Mouse (Mus musculus) hindbrain, embryonic 16.5 days (tissue): ENCODE results near the gene Aurkb. TPM values are rescaled to one million over a fixed set of nuclear protein-coding genes. Genes with fewer than 3 reads are reported as not detected.

Experiments used
- polyA plus RNA-seq: library from polyadenylated mRNA; unstranded; fragments of >200 nt; fragmentation: Nextera tagmentation; extraction: Ambion mirVana; gene quantifications from 2 replicates; pipeline ENCODE4 v1.2.1, GENCODE M21; 2015

The Aurkb gene
- polyA plus RNA-seq, 1 experiment from 2014 or later = 26.9 TPM

Other genes with a start within 250 kb of the Aurkb start
- 109 and 112 TPM in 2 replicates for gene Ndel1, start 173.8 kb upstream of the Aurkb start, polyA plus RNA-seq
- 0.04 TPM in 1 of 2 replicates, not detected in the other for gene Rnf222, start 157.1 kb upstream of the Aurkb start, polyA plus RNA-seq
- gene Rpl26, start 144.1 kb upstream of the Aurkb start, polyA plus RNA-seq = 487 and 500 TPM in 2 replicates
- gene Odf4, start 118.6 kb upstream of the Aurkb start, polyA plus RNA-seq = 0.34 and 0.67 TPM in 2 replicates
- 27.2 and 33.9 TPM in 2 replicates for gene Arhgef15, start 88.2 kb upstream of the Aurkb start, polyA plus RNA-seq
- 2.3 and 3.4 TPM in 2 replicates for gene Slc25a35, start 77.5 kb upstream of the Aurkb start, polyA plus RNA-seq
- 30.0 and 36.9 TPM in 2 replicates for gene Rangrf, start 70.5 kb upstream of the Aurkb start, polyA plus RNA-seq
- gene Pfas, start 37.2 kb upstream of the Aurkb start, polyA plus RNA-seq = 12.9 and 16.4 TPM in 2 replicates
- 62.9 and 66.0 TPM in 2 replicates for gene Ctc1, start 29.7 kb upstream of the Aurkb start, polyA plus RNA-seq
- gene Borcs6, start 14.1 kb downstream of the Aurkb start, polyA plus RNA-seq = 18.1 and 20.9 TPM in 2 replicates
- gene Tmem107, start 25.2 kb downstream of the Aurkb start, polyA plus RNA-seq = 38.6 and 42.6 TPM in 2 replicates
- gene Vamp2, start 42.8 kb downstream of the Aurkb start, polyA plus RNA-seq = 402 and 475 TPM in 2 replicates
- 11.1 and 11.2 TPM in 2 replicates for gene Per1, start 49.6 kb downstream of the Aurkb start, polyA plus RNA-seq
- 1.4 and 1.8 TPM in 2 replicates for gene Hes7, start 74.8 kb downstream of the Aurkb start, polyA plus RNA-seq
- 0.94 and 1.2 TPM in 2 replicates for gene 9130213A22Rik, start 76.9 kb downstream of the Aurkb start, polyA plus RNA-seq
- 8.1 and 8.5 TPM in 2 replicates for gene Aloxe3, start 80.2 kb downstream of the Aurkb start, polyA plus RNA-seq
- gene Alox12b, start 111.3 kb downstream of the Aurkb start, polyA plus RNA-seq = 0.65 and 0.95 TPM in 2 replicates
- 0.73 and 0.84 TPM in 2 replicates for gene Alox8, start 152.2 kb downstream of the Aurkb start, polyA plus RNA-seq
- gene Gucy2e, start 191.4 kb downstream of the Aurkb start, polyA plus RNA-seq = 0.51 and 0.69 TPM in 2 replicates